Mouse (Mus musculus): ENCODE measurements around the gene Zfp423. TPM values are rescaled to one million over a fixed set of nuclear protein-coding genes. Genes with fewer than 3 reads are reported as not detected.

The Zfp423 gene
- polyA plus RNA-seq, 1 experiment from 2014 or later, result 23.1 TPM

- Histone ChIP-seq H3K36me3 (ENCODE audit: control insufficient read depth, insufficient read depth, low read length) (no peaks in the 10 kb centered on the region), H3K9ac (ENCODE audit: low read depth, low read length) (no peak overlapping the region), H3K4me2 (ENCODE audit: low read depth, low read length) (no peak overlapping the region), H3K4me3 (ENCODE audit: low read depth, low read length) (no peak overlapping the region), H3K9me3 (ENCODE audit: control insufficient read depth, low read length) (no peaks in the 10 kb centered on the region), H3K27ac (replicated peaks; ENCODE audit: low read depth, low read length) (no peak overlapping the region), H3K4me1 (ENCODE audit: control insufficient read depth, insufficient read depth, low read length) (peaks cover 8% of the 10 kb centered on the region), H3K27me3 (replicated peaks; ENCODE audit: control insufficient read depth, insufficient read depth, low read length) (no peaks in the 10 kb centered on the region)
- whole genome bisulfite sequencing, result 45% methylated on average over 8 of the region's 8 CpGs
- ATAC-seq (ENCODE audit: low read depth) (no peak), DNase-seq (ENCODE audit: low spot score) (no peak)
Observed at GRCm38 (mm10) chr8:87967866-87968620, 8.6 kb upstream of the Zfp423 start.

DNA sequence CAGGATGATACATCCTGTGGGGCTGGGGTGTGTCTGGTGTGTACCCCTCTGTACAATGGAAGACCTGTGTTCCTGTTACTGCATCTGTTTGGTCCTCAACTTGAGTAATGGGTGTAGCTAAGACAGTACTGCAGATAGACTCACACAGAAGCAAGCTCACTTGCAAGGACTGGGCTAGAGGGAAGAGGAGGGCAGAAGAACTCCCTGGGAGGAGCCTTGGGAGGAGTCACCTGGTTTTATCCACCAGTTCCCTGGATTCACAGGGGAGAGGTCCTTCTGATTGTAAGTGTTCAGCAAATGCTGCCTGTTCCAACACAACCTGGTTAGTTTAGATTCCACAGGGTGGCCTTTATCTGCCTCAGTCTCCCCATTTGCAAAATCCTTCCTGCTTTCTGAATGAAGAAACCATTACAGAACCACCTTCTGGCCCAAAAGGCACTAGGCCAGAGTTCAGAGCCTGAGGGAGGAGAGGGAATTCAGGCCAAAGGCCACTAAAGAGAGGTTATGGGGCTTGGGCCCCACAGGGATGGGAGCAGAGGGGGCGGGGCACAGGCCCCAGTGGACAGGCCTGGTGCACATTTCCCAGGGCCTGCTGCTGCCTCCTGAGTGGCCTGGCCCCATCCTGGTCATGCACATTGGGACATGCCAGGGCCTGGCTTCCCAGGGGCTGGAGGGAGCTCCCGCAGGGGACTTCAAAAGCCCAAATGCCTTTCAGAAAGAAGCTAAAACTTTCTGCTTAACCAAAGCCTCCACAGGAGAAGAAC, 7.8 kb upstream of the Zfp423 start:
- Histone ChIP-seq H3K9me3 (ENCODE audit: control insufficient read depth, low read length) (no peaks in the 10 kb centered on the region), H3K4me1 (ENCODE audit: control insufficient read depth, insufficient read depth, low read length) (peaks cover 13% of the 10 kb centered on the region), H3K4me2 (ENCODE audit: low read depth, low read length) (no peak overlapping the region), H3K27ac (replicated peaks; ENCODE audit: low read depth, low read length) (no peak overlapping the region), H3K36me3 (ENCODE audit: control insufficient read depth, insufficient read depth, low read length) (no peaks in the 10 kb centered on the region), H3K9ac (ENCODE audit: low read depth, low read length) (no peak overlapping the region), H3K4me3 (ENCODE audit: low read depth, low read length) (no peak overlapping the region), H3K27me3 (replicated peaks; ENCODE audit: control insufficient read depth, insufficient read depth, low read length) (0 out of 2 replicates have a peak, but pooled peaks cover 3% of the 10 kb centered on the region)
- WGBS, result 11% methylated on average over 1 of the region's 2 CpGs
- DNase-seq (ENCODE audit: low spot score) (no peak), ATAC-seq (ENCODE audit: low read depth) (no peak)

DNA sequence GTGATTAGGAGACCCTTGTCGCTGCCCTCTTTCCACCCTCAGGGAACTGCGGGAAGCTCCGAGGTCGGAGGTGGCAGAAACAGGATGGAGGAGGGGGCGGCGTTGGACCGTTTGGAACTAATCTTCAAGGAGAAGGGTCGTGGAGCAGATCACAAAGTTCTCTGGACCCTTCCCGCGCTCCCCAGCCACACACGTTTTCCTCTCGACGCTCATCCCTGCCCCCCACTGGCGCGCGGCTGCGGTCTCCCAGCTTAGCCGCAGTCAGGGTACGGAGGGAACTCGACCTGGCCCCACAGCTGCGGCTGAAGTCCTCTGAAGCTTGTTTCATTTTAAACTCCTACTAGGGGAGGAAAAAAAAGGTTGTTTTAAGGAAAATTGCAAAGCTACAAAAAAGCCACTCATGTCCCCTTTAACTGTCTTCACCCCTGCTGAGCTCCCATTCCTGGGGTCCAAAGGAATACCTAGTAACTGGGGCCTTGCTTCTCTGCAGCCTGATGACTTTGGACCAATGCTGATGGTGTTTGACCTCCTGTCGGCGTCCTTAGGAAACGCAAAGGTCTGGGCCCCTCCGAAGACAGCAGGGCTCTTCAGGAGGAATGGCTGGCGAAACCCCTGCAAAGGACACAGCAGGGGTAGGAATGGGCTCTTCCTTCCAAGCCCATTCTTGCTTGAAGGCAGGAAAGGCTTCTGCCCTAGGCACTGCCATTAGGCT, 3.3 kb upstream of the Zfp423 start:
- WGBS, result 5% methylated on average over 20 of the region's 26 CpGs
- H3K4me1 ChIP-seq (ENCODE audit: control insufficient read depth, insufficient read depth, low read length), result peaks cover 23% of the 10 kb centered on the region
- H3K27ac ChIP-seq (replicated peaks; ENCODE audit: low read depth, low read length), result peak overlapping the region; percentile 64
- H3K27me3 ChIP-seq (replicated peaks; ENCODE audit: control insufficient read depth, insufficient read depth, low read length), result peaks cover 19% of the 10 kb centered on the region
- H3K4me2 ChIP-seq (ENCODE audit: low read depth, low read length), result peak overlapping the region; percentile 98
- ATAC-seq (ENCODE audit: low read depth), result no peak
- DNase-seq (ENCODE audit: low spot score), result peak; percentile 50
- H3K4me3 ChIP-seq (ENCODE audit: low read depth, low read length), result peak overlapping the region; percentile 92
- H3K9me3 ChIP-seq (ENCODE audit: control insufficient read depth, low read length), result no peaks in the 10 kb centered on the region
- H3K36me3 ChIP-seq (ENCODE audit: control insufficient read depth, insufficient read depth, low read length), result no peaks in the 10 kb centered on the region
- peak overlapping the region; percentile 49 for H3K9ac ChIP-seq (ENCODE audit: low read depth, low read length)

GRCm38 (mm10) chr8:87961680-87962513, 2.5 kb upstream of the Zfp423 start:
- 2% methylated on average over 33 of the region's 50 CpGs for WGBS
- H3K4me3 ChIP-seq (ENCODE audit: low read depth, low read length), result peak overlapping the region; percentile 92
- H3K27ac ChIP-seq (replicated peaks; ENCODE audit: low read depth, low read length), result peak overlapping the region; percentile 64
- peaks cover 19% of the 10 kb centered on the region for H3K27me3 ChIP-seq (replicated peaks; ENCODE audit: control insufficient read depth, insufficient read depth, low read length)
- H3K4me2 ChIP-seq (ENCODE audit: low read depth, low read length), result peak overlapping the region; percentile 98
- H3K36me3 ChIP-seq (ENCODE audit: control insufficient read depth, insufficient read depth, low read length), result no peaks in the 10 kb centered on the region
- no peaks in the 10 kb centered on the region for H3K9me3 ChIP-seq (ENCODE audit: control insufficient read depth, low read length)
- H3K4me1 ChIP-seq (ENCODE audit: control insufficient read depth, insufficient read depth, low read length), result peaks cover 31% of the 10 kb centered on the region
- ATAC-seq (ENCODE audit: low read depth) (no peak), DNase-seq (ENCODE audit: low spot score) (no peak)
- peak overlapping the region; percentile 49 for H3K9ac ChIP-seq (ENCODE audit: low read depth, low read length)

DNA sequence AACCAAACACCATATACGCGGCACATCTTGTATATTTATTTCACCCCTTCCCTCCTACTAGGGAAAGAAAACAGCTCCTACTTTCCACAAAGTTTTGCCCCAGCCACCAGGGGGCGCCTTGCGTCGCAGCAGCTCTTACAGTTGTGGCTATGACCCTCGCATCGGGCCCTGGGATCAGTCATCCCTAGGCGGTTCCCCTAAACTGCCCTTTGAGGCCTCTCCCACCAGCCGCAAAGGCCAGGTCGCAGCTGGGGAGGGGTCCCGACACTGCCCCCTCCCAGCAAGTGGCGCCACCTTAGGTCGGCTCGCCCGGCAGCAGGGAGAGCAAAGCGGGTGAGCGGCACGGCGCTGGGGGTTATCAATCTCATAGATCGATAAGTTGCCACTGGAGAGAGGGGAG, 1.7 kb upstream of the Zfp423 start:
- Histone ChIP-seq H3K9me3 (ENCODE audit: control insufficient read depth, low read length) (no peaks in the 10 kb centered on the region), H3K4me3 (ENCODE audit: low read depth, low read length) (peak overlapping the region; percentile 92), H3K27me3 (replicated peaks; ENCODE audit: control insufficient read depth, insufficient read depth, low read length) (peaks cover 19% of the 10 kb centered on the region), H3K36me3 (ENCODE audit: control insufficient read depth, insufficient read depth, low read length) (no peaks in the 10 kb centered on the region), H3K9ac (ENCODE audit: low read depth, low read length) (peak overlapping the region; percentile 96), H3K27ac (replicated peaks; ENCODE audit: low read depth, low read length) (no peak overlapping the region), H3K4me1 (ENCODE audit: control insufficient read depth, insufficient read depth, low read length) (peaks cover 38% of the 10 kb centered on the region), H3K4me2 (ENCODE audit: low read depth, low read length) (peak overlapping the region; percentile 98)
- ATAC-seq (ENCODE audit: low read depth) (no peak), DNase-seq (ENCODE audit: low spot score) (no peak)
- WGBS, result 3% methylated on average over 15 of the region's 20 CpGs

- ATAC-seq (ENCODE audit: low read depth), result peak; percentile 84
- Histone ChIP-seq H3K9ac (ENCODE audit: low read depth, low read length) (peak overlapping the region; percentile 96), H3K36me3 (ENCODE audit: control insufficient read depth, insufficient read depth, low read length) (no peaks in the 10 kb centered on the region), H3K9me3 (ENCODE audit: control insufficient read depth, low read length) (no peaks in the 10 kb centered on the region), H3K4me3 (ENCODE audit: low read depth, low read length) (peak overlapping the region; percentile 92), H3K27me3 (replicated peaks; ENCODE audit: control insufficient read depth, insufficient read depth, low read length) (peaks cover 19% of the 10 kb centered on the region), H3K4me1 (ENCODE audit: control insufficient read depth, insufficient read depth, low read length) (peaks cover 45% of the 10 kb centered on the region), H3K27ac (replicated peaks; ENCODE audit: low read depth, low read length) (peak overlapping the region; percentile 99), H3K4me2 (ENCODE audit: low read depth, low read length) (peak overlapping the region; percentile 98)
- 0% methylated on average over 33 of the region's 76 CpGs for WGBS
- DNase-seq (ENCODE audit: low spot score), result peak; percentile 92
Observed at GRCm38 (mm10) chr8:87960061-87960749, 810 bp upstream of the Zfp423 start.

GRCm38 (mm10) chr8:87958451-87959319, 710 bp downstream of the Zfp423 start:
- no peaks in the 10 kb centered on the region for H3K36me3 ChIP-seq (ENCODE audit: control insufficient read depth, insufficient read depth, low read length)
- peak overlapping the region; percentile 99 for H3K27ac ChIP-seq (replicated peaks; ENCODE audit: low read depth, low read length)
- DNase-seq (ENCODE audit: low spot score) (peak; percentile 89), ATAC-seq (ENCODE audit: low read depth) (peak; percentile 69)
- H3K9me3 ChIP-seq (ENCODE audit: control insufficient read depth, low read length), result no peaks in the 10 kb centered on the region
- H3K4me2 ChIP-seq (ENCODE audit: low read depth, low read length), result peak overlapping the region; percentile 98
- peaks cover 19% of the 10 kb centered on the region for H3K27me3 ChIP-seq (replicated peaks; ENCODE audit: control insufficient read depth, insufficient read depth, low read length)
- under 1% methylated on average over 30 of the region's 115 CpGs for WGBS
- peak overlapping the region; percentile 92 for H3K4me3 ChIP-seq (ENCODE audit: low read depth, low read length)
- H3K4me1 ChIP-seq (ENCODE audit: control insufficient read depth, insufficient read depth, low read length), result peaks cover 50% of the 10 kb centered on the region
- peak overlapping the region; percentile 96 for H3K9ac ChIP-seq (ENCODE audit: low read depth, low read length)
